Comparison of ENCODE assay signal across 8 mouse cellular contexts in the genomic region with DNA sequence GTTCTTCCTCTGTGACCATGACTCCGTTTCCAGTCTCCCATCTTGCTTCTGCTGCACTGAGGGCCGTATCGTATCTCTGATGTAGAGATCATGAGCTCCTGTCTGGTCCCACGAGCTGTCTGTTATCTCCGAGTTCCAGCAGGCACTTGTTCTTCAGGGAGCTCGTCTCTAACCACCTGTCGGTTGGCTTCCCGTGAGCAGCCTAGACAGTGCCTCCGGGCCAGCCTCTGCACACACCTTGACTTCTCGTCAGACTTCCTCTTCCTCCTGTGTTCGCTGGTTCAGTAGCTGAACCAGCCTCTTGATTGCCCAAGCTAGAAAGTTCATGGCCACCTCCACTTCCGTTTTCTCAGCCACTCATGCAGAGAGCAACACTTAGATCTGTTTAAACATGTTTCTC. TPM values are rescaled to one million over a fixed set of nuclear protein-coding genes. Genes with fewer than 3 reads are reported as not detected.
A peak's percentile ranks its signal among the peaks of the same experiment; 100 is the strongest.
DNase-seq lines count a peak whose midpoint lies in the region; ATAC-seq and TF ChIP-seq lines count a peak whose summit lies in the region.

No protein-coding gene starts in this region.

- peaks cover 60% of the 10 kb centered on the region for H3K4me1 ChIP-seq in G1E (ENCODE audit: insufficient read depth, low read depth, low read length)
- H3K4me1 ChIP-seq in liver, embryonic 11.5 days (replicated peaks; ENCODE audit: control insufficient read depth, insufficient read depth, low read length): peaks cover 36% of the 10 kb centered on the region
- no peaks in the 10 kb centered on the region for H3K4me1 ChIP-seq in kidney, embryonic 16.5 days (ENCODE audit: insufficient read depth, low read length)
- H3K4me1 ChIP-seq in forebrain, embryonic 13.5 days: no peaks in the 10 kb centered on the region

- 46% methylated on average over 12 of the region's 12 CpGs for WGBS in liver, embryonic 11.5 days
- WGBS in kidney, embryonic 16.5 days: 83% methylated on average over 12 of the region's 12 CpGs
- 90% methylated on average over 12 of the region's 12 CpGs for WGBS in forebrain, embryonic 13.5 days

- H3K27me3 ChIP-seq in G1E (ENCODE audit: insufficient read depth, low read length): no peaks in the 10 kb centered on the region
- no peaks in the 10 kb centered on the region for H3K27me3 ChIP-seq in liver, embryonic 11.5 days (replicated peaks; ENCODE audit: control insufficient read depth, insufficient read depth, low read length)
- H3K27me3 ChIP-seq in kidney, embryonic 16.5 days (ENCODE audit: insufficient read depth, low read length): no peaks in the 10 kb centered on the region
- no peaks in the 10 kb centered on the region for H3K27me3 ChIP-seq in forebrain, embryonic 13.5 days

- peaks cover 92% of the 10 kb centered on the region for H3K36me3 ChIP-seq in G1E (replicated peaks)
- peaks cover 49% of the 10 kb centered on the region for H3K36me3 ChIP-seq in liver, embryonic 11.5 days (ENCODE audit: control insufficient read depth, insufficient read depth, low read length)
- H3K36me3 ChIP-seq in kidney, embryonic 16.5 days (ENCODE audit: insufficient read depth, low read length): peaks cover 56% of the 10 kb centered on the region
- peaks cover 85% of the 10 kb centered on the region for H3K36me3 ChIP-seq in forebrain, embryonic 13.5 days (ENCODE audit: poor library complexity, severe bottlenecking)

- peak; percentile 94 for ATAC-seq in G1E (ENCODE audit: extremely low read depth, insufficient number of reproducible peaks, low FRiP score, poor library complexity, severe bottlenecking)
- peak; percentile 94 for ATAC-seq in liver, embryonic 11.5 days (replicated peaks; ENCODE audit: low FRiP score)
- ATAC-seq in neutrophil, adult 5-6 weeks (ENCODE audit: extremely low read depth, insufficient number of reproducible peaks, low FRiP score, poor library complexity, severe bottlenecking): peak; percentile 96
- ATAC-seq in kidney, embryonic 16.5 days (ENCODE audit: low FRiP score, low TSS enrichment): no peak
- no peak for ATAC-seq in forebrain, embryonic 13.5 days

- peak overlapping the region; percentile 6; the same call in 1 of the 2 replicates for H3K9ac ChIP-seq in liver, embryonic 11.5 days (ENCODE audit: low read depth, low read length)
- no peak overlapping the region for H3K9ac ChIP-seq in kidney, embryonic 16.5 days (replicated peaks; ENCODE audit: low read length)
- H3K9ac ChIP-seq in forebrain, embryonic 13.5 days: no peak overlapping the region

- H3K4me2 ChIP-seq in liver, embryonic 11.5 days: peak overlapping the region; percentile 55
- H3K4me2 ChIP-seq in kidney, embryonic 16.5 days (replicated peaks; ENCODE audit: low read depth, low read length): no peak overlapping the region
- no peak overlapping the region for H3K4me2 ChIP-seq in forebrain, embryonic 13.5 days

- no peak for TF ChIP-seq CTCF in G1E (IDR thresholded peaks at IDR 0.05; ENCODE audit: low read depth, low read length)

- H3K9me3 ChIP-seq in G1E (replicated peaks): no peaks in the 10 kb centered on the region
- H3K9me3 ChIP-seq in liver, embryonic 11.5 days (ENCODE audit: control insufficient read depth, low read length): no peaks in the 10 kb centered on the region
- H3K9me3 ChIP-seq in kidney, embryonic 16.5 days (ENCODE audit: low read length): no peaks in the 10 kb centered on the region
- H3K9me3 ChIP-seq in forebrain, embryonic 13.5 days (replicated peaks): no peaks in the 10 kb centered on the region

- peak; percentile 87 for DNase-seq in A20 (ENCODE audit: low read depth, low spot score)
- DNase-seq in G1E (ENCODE audit: low spot score): peak; percentile 67
- peak; percentile 53 for DNase-seq in liver, embryonic 11.5 days (ENCODE audit: low spot score)
- DNase-seq in layer of hippocampus, postnatal 25 days (ENCODE audit: extremely low spot score in 1 of 2, low spot score in 1 of 2): no peak
- no peak for DNase-seq in adrenal gland, adult 8-10 months

- H3K4me3 ChIP-seq in G1E (ENCODE audit: low read depth, low read length): peak overlapping the region; percentile 63; the same call in 1 of the 2 replicates
- H3K4me3 ChIP-seq in liver, embryonic 11.5 days (ENCODE audit: low read depth, low read length): peak overlapping the region; percentile 16
- H3K4me3 ChIP-seq in kidney, embryonic 16.5 days (ENCODE audit: low read length): no peak overlapping the region
- no peak overlapping the region for H3K4me3 ChIP-seq in forebrain, embryonic 13.5 days

- H3K27ac ChIP-seq in liver, embryonic 11.5 days (ENCODE audit: low read depth, low read length): peak overlapping the region; percentile 82
- no peak overlapping the region for H3K27ac ChIP-seq in kidney, embryonic 16.5 days (ENCODE audit: low read length)
- no peak overlapping the region for H3K27ac ChIP-seq in forebrain, embryonic 13.5 days

RNA-seq across cellular contexts. Expression of a gene that starts 10.4 kb away (rescaled TPM):
- total RNA-seq in G1E (2014; fragmentation: Nextera tagmentation) (36.8 and 53.4 TPM in 2 replicates), G1E (2017) (113 and 120 TPM in 2 replicates)
- 66.7 and 98.7 TPM in 2 replicates for polyA plus RNA-seq in G1E (2012)
- polyA plus RNA-seq in liver, embryonic 11.5 days (2014; fragmentation: Nextera tagmentation; extraction: Ambion mirVana): 74.4 and 76.3 TPM in 2 replicates
- 138 and 156 TPM in 2 replicates for total RNA-seq in neutrophil, adult 5-6 weeks (2017)
- polyA plus RNA-seq in kidney, embryonic 16.5 days (2015; fragmentation: Nextera tagmentation; extraction: Ambion mirVana): 61.4 and 64.3 TPM in 2 replicates
- total RNA-seq in layer of hippocampus, postnatal 25 days (2021): 100 to 1,000 TPM in 1 of 2 experiments, 10 to 100 TPM in 1; 90.7 to 106 TPM
- total RNA-seq in adrenal gland, adult 8-10 months (2022): 10 to 100 TPM; 81.6 to 96.2 (median 89.6) TPM
- polyA plus RNA-seq in forebrain, embryonic 13.5 days (2015; fragmentation: Nextera tagmentation; extraction: Ambion mirVana): 78.0 and 84.3 TPM in 2 replicates

RNA-seq across cellular contexts. Expression of a gene that starts 58.9 kb away (rescaled TPM):
- 53.4 and 55.9 TPM in 2 replicates for total RNA-seq in G1E (2014; fragmentation: Nextera tagmentation)
- total RNA-seq in G1E (2017): 50.9 and 52.1 TPM in 2 replicates
- polyA plus RNA-seq in G1E (2012): 2.8 and 3.0 TPM in 2 replicates
- polyA plus RNA-seq in liver, embryonic 11.5 days (2014; fragmentation: Nextera tagmentation; extraction: Ambion mirVana): 54.1 and 54.6 TPM in 2 replicates
- 117 and 129 TPM in 2 replicates for total RNA-seq in neutrophil, adult 5-6 weeks (2017)
- polyA plus RNA-seq in kidney, embryonic 16.5 days (2015; fragmentation: Nextera tagmentation; extraction: Ambion mirVana): 63.1 and 63.2 TPM in 2 replicates
- 10 to 100 TPM; 43.0 to 43.6 TPM for total RNA-seq in layer of hippocampus, postnatal 25 days (2021)
- 10 to 100 TPM; 35.1 to 58.6 (median 50.5) TPM for total RNA-seq in adrenal gland, adult 8-10 months (2022)
- 54.1 and 58.8 TPM in 2 replicates for polyA plus RNA-seq in forebrain, embryonic 13.5 days (2015; fragmentation: Nextera tagmentation; extraction: Ambion mirVana)

Comparison
In these comparisons a context has a peak if more than half of its experiments do, and no peak if none do; other contexts are left out.
1. DNase-seq: peak in A20 (single experiment), G1E (single experiment) and liver, embryonic 11.5 days (single experiment); none in layer of hippocampus, postnatal 25 days (0 of 2) and adrenal gland, adult 8-10 months (single experiment).
2. ATAC-seq: peak in G1E (single experiment), liver, embryonic 11.5 days (single experiment) and neutrophil, adult 5-6 weeks (single experiment); none in kidney, embryonic 16.5 days (single experiment) and forebrain, embryonic 13.5 days (single experiment).
3. H3K4me3 ChIP-seq: peak in G1E (single experiment) and liver, embryonic 11.5 days (single experiment); none in kidney, embryonic 16.5 days (single experiment) and forebrain, embryonic 13.5 days (single experiment).